Mouse (Mus musculus) urinary bladder, postnatal 14 days (tissue): ENCODE results near the gene Ebf1.

Experiments used
- DNase-seq: peaks from one replicate; pipeline ENCODE4 v3.0.0; 2021; ENCODE audit warnings: low spot score

Gene Ebf1

DNA sequence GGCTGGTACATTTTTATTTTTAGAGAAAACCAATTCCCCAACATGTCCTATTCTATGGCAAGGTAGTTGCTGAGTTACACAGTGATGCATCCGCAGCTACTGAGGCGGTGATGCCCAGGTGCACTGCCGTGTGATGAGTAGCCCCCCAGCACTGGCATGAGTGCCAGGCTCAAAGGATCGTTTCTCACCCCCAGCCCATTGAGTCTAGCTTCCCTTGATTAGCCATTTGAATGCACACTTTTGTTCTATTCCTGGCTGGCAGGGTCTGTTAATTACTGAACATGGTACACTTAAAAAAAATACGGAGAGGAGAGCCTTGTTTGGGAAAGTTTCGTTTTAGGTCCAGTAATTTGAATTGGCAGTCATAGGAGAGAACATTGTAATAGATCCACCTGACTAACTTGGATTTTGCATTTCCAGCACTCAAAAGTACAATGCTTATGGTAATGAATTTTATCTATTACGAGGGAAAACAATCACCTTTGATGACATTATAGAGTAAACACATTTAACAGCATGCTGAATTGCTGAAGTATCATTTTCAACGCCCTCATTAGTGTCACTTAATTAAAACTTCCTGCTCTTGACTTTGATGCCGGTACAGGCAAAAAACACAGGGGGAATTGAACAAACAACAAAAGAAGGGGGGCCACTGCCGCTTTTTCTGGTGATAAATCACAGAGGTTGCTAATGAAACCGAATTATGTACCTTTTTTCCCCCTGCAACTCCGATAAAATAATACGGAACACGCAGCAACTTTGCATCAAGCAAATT lies 167.3 kb downstream of the Ebf1 start:
- no peak for DNase-seq

DNA sequence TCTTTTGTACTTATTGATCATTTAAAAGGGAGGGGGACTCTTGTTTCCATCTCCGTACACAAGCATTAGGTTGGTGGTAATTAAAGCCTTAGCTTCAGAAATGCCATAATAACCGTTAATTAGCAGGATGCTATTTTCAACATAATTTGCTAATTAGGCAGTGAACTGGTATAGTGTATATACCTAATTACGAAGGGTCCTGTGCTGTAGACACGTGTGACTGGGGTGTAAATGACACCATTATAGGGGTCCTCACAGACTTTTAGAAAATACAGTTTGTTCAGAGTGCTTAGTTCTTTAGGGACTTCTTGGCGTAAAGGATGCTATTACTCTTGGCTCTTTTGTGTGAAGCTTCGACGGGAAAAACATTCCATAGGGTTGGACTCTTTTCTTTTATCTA lies 167.9 kb downstream of the Ebf1 start:
- DNase-seq, result no peak

DNA sequence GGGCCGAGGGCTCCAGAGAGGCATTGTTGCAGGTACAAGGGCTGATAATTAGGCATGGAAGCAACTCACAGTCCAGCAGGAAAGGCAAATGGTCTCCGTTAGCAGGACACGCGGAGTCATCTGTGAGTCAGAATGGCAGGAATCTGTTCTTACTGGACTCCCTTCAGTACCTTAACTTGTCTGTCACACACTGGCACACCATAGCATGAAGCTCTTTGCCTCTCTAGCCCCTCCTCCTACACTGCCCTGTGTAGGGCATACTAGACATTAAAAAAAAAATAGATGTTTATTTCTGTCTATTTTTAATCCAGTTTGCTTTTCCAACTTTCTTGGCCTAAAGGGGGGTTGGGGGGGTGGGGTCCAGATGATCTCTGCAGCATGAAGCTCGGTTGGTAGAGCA lies 168.4 kb downstream of the Ebf1 start:
- no peak for DNase-seq

DNA sequence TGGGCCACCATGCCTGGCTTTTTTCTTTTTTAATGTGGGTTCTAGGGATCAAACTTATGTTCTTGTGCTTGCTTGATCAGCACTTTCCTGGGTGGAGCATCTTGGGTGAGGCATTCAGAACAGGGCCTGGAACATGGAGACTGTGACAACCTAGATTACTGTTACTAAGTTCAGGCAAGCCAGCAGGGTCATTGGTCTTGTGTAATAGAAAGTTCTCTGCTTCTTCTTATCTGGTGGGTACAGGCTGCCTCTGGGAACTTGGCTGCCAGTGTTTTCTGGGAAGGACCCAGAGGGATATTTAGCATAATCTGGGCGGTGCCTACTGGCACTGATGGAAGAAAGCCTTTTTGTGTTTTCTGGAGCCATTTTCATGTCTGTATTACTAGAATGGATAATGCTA lies 170.9 kb downstream of the Ebf1 start:
- DNase-seq, result no peak

DNA sequence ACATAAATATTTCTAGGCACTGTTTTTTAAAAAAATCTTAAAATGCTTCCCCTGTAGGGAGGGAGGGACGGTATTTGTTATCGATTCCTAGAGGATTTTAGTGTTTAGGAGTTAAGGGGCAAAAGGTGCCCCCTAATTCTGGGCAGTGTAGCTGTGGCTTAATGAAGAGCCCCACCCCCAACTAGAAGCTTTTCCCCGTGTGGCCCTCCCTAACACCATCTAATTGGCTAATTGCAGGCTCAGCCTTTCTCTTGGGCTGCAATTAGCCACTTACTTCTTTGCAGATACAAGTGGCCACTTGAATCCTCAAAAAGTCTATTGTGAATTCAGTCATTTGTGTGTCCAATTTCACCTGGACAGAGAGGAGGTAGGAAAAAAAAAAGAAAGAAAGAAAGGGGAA lies 175.7 kb downstream of the Ebf1 start:
- no peak for DNase-seq

DNA sequence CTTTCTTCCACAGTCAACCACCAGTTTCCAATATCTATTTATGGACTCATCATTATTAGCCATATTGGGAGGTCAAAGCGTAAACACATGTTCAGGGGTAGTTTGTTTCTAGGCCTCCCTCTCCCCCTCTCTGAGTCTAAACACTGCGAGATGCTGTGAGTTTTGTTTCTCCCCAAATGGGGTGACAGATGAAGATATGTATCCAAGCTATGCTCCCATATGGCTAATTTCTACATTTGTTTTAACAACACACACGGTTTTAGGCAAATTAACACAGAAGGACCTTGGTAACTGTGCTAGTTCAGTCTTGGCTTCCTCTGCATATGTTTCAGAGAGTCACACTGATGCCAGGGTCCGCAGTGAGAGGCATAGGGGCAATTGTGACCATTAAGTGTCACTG lies 177.8 kb downstream of the Ebf1 start:
- DNase-seq, result no peak

DNA sequence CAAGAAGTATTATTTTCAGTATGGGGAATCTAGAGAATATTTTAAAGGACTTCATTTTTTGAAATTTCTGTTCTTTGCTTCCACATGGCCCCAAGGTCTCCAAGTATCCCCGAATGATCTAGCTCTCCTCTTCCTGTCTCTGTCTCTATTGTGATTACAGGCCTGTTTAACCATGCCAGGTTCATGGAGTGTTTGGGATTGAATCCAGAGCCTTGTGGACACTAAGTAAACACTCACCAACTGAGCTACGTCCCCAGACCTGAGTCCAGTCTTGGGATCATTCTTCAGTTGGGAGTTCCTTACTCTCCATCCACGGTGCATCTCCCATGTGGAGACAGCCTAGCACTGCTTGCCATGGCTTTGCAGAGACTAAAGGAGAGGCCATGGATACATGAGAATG lies 178.7 kb downstream of the Ebf1 start:
- DNase-seq, result no peak

DNA sequence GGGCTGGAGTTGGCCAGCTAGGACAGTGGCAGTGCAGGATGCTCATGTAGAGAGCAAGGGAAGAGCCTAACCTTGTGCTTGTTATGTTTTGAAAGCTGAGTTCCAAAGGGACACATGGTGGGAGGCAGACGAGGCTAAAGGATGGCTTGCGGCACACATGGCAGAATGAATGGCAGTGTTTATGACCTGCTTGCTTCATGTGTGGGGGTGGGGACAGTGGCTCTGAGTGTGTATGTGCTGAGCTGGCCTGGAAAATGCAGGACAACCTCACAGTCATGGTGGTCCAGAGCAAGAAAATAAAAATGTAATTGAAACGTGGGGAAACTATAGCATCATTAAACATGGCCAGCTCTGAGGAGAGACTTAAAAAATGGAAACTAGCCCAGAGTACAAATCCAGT lies 181.2 kb downstream of the Ebf1 start:
- DNase-seq, result no peak

DNA sequence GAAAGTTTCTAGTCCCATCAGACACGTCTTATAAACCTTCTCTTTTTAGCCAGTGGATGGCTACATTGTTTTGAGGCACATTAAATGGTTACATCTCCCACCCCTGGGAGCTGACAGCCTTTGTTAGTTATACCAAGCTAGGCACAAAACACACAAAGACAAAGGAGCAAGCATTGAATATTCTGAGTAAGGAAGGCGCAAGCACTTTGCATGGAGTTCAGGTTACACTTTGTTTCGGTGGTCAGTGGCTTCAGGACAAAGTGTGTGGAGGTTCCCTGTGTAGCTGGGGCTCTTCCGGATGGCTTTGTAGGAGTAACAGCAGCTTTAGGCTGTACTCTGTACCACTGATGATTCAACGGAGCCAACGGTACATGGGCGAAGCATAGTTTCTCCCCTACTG lies 186.9 kb downstream of the Ebf1 start:
- no peak for DNase-seq

DNA sequence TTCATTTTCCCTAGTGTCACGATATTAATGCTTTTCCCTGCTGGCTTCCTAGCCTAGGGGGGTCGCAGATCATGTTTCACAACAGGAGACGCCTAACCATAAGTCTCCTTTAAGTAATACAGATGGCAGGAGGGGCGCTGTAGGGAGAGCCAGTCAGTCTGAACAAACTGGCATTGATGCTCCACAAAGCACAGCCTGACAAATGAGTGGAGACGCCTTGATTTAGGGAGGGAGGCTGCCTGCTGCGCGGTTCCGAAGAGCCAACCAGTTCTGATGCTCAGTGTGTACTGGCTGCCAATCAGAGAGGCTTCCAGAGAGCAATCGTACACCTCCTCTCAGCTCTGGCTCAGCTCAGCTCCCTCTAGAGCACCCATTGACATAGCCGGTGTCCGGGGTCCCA lies 189.5 kb downstream of the Ebf1 start:
- no peak for DNase-seq

DNA sequence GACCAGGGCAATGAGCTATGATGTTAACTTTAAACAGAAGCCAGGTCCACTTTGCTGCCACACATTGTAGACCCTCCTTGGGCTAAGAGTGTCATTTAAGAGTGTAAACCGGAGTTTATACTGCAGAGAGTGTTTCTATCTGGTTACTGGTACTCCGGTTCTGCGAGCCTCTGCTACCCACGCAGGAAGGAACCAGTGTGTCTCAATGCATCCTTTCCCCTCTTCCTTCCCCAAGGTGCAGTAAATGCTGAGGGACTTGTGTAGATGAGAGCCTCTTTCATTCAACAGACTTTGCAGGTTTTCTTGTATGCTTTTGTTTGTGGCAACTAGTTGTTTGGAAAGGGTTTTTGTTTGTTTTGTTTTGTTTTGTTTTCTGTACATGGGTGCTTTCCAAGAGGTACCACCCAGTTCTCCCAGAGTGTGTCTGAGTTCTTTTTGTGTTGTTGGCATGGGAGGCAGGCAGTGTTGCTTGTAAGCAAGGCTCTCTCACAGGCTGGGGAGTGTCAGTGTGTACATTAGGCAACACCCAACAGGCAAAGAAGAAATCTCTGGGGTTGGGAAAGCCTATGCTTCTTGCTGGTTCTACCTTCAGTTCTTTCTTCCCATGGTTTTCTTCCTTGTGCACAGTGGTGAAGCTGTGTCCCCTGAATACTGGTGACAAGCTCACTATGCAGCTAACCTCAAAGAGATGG lies 191.9 kb downstream of the Ebf1 start:
- DNase-seq, result no peak

DNA sequence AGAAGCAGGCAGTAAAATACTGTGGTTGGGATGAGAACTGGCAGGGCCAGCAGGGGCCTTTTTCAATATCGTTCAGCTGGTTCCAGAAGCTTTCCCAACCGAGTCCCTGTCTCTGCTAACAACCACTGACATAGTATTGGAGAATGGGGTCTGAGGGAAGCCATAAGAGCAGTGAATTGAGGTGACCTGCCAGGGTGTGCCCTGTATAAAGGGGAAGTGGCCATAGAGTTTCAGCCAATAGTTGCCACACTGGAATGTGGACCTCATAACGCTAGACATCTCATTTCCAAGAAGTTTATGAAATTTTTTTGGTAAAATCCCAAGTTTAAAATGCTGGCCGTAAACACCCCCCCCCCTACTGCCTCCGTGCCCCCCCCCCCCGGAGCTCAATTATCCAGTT lies 193.9 kb downstream of the Ebf1 start:
- no peak for DNase-seq

DNA sequence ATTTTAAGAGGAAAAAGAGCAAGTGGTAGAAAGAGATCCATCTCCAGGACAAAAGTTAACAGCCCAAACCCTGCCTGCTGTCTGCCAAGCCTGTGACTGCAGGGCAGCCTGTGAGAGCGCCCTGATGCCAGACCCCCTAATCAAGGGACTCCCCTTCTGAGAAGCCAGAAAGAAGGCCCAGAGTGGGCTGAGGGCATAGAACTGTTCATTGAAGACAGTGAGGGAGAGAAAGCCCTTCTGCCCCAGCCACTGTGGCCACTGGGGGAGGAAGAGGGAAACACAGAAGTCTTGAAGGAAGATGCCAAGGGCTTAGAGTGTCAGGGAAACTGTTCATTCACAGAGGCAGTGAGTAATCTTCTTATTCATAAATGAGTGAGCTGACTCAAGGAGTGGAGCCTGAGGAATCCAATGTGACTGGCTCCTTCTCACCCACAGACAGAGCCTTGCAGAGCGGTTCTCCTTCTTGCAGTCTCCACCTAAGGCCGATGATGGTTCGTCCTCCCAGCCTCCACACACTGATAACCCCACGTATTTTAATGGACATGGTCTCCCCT lies 195.2 kb downstream of the Ebf1 start:
- DNase-seq, result no peak

DNA sequence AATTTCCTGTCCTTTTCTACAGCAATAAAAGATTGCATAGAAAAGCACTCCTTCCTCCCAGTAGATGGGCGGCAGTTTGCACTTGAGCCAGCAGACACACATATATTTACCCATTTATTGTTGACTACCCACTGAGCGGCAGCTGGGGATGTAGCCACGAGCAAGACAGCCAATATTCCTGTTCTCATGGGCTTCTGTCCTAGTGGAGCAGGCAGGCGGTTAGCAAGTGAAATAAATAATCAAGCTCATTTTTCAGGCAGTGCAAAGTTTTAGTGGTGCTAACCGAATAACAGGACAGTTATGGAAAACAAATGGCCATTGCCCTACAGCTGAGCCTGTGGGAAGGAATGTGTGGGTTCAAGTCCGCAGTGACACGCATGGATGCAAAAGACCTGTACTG lies 196.4 kb downstream of the Ebf1 start:
- no peak for DNase-seq

DNA sequence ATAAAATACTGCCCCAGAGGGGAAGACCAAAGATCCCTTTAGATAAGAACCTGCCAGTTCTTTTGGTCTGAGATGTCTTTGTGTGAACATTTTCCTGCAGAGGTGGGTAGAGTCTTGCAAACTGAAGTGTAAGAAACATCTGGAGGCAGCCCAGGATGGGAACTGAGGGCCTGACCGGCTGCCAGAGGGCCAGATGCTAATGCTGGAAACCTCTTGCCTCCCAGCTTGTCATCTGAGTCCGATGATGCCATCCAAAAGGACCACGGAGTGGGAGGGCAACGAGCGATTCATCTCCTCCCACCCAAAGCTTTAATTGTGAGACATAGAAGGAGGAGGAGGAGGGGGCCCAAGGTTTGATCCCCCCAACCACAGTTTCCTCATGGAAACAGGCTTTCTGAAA lies 197.7 kb downstream of the Ebf1 start:
- DNase-seq, result no peak

DNA sequence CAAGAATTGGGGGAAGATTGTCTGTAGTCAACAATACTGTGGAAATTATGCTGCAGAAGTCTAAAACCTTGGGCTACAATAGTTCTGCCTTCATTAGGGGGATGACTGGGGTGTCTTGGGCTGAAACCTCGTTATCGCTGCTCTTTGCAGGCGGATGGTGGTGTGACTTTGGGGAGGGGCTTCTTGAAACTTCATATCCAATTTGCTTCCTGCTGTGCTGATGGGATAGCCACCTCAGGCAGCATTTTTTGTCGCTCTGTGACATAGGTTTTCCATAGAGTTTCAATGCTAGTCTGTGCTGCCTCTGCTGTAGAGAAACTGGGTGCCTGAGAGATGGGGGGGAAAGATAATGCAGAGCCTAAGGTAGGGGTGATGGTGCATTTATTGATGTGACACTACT lies 198.9 kb downstream of the Ebf1 start:
- no peak for DNase-seq

DNA sequence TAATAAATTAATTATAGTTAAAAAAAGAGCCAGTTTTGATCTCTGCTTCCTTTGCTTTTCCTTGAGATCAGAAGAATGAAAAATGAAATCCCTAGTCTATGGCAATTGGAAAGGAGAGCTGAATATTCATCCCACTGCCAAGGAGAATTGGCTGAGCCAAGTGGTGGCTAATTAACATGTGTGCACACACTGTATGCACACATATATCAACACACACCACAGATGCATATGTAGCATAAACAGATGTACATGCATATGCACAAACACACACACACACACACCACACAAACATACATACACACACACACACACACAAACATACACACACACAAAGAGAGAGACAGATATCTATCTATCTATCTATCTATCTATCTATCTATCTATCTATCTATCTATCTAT lies 205.2 kb downstream of the Ebf1 start:
- no peak for DNase-seq

DNA sequence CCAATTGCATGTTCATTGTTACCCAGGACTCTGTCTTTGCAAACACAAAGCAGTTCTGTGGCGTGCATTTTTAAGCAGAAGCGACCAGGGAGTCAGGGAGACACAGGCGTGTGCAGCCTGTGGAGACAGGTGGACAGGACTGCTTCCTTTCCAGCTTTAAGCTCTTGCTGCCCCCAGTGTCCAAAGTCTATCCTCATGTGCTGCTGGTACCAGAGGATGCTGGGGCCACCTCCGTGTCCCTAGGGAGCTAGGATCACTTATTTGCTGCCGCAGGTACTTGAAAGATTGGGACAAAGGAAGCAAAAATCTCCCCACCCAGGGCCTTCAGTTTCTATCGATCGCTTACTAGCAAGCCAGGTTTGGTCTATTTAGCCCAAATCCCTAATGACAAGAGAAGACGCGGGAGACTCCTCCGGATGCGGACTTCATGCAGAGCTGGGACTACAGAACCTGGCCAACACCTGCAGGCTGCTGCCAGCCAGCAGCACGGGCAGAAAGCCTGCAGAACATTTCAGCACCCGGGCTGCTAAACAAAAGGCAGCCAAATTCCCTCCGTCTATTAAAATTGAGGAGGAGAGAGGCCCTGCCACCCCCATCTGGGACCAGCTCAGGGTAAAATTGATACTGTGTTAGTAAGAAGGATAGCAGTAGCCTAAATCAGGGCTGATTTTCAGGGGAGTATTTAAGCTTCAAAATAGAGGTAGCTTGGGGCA lies 215.3 kb downstream of the Ebf1 start:
- no peak for DNase-seq

DNA sequence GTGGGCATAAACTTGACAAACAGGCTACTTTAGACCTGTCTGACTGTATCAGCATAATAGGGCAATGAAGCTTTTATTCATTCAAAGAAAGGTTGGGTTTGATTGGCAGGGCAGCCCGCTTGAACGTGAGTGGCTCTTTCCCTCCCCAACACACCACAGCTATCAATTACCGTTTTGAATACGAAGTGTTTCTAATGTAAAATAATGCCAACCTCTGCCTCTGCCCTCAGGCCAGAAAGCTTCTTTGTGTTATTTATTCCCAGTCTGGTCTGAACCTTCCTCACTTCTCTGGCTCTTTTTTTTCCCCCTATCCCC lies 215.8 kb downstream of the Ebf1 start:
- no peak for DNase-seq

DNA sequence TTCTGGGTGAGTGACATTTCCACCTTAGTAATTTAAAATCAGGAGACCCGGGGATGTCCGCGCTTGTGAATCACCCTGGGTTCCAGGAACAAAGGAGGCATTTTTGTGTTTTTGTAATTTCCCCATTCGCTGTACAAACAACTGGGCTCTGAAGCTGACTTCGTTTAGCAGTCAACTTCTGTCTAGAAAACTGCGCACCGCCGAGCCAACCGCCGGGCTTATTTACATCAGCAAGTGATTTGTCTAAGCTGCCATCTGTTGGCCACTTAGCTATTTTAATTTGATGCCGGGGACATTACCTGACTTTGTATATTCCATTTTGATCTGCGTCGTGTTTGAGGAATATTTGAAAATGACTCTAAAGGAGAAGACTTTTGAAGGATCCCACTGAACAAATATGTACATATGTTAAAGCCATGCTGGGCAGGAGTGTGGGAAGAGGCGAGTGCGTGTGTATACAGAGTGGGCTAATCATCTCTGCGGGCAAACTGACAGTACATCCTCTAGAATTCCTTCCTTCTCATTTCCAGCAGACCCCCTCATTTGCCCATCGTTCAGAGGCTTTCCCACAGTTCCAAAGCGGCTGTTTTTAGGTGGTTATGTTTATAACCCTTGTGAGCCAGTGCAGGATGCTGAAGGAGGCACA lies 216.4 kb downstream of the Ebf1 start:
- DNase-seq, result no peak

DNA sequence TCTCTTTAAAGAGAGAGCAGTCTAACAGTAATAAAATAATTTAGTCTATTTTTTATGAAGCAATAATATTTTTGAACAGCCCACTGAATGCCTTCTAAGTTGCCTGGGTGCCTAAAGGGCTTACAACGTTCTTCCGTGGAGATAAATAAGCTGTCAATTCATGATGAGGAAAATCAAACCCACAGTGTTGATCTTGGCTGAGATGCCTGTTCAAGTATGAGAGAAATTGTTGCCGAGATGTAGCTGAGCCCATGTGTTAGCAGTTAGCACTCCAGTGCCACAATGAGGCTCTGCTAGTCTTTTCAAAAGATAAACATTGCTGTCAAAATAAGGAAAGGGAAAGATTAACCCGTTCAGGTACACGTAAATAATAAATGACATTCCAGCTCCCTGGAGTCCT lies 218.0 kb downstream of the Ebf1 start:
- DNase-seq, result no peak

DNA sequence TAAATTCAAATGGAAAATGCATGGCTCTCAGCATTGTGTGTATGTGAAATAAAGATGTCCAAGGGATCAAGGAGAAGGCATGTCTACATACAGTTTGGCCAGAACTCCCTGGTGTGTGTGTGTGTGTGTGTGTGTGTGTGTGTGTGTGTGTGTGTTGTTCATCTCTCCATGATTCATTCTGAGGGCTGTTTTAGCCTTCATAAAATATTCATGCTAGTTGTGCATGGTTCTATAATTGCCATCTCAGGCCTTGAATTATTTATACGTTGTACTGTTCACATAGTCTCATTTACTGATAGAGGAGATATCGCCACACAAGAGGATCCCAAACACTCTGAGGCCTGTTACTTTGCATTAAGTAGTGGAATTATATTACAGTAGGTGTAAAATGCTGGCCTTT lies 220.5 kb downstream of the Ebf1 start:
- no peak for DNase-seq
